Mouse (Mus musculus) spleen, adult 2 months (tissue): Measurements from ENCODE around the gene Rps6ka4.

ENCODE experiments used
- CTCF ChIP-seq: fragments of 200-500 bp; IDR thresholded peaks from 2 replicates; pipeline ENCODE4 v1.5.1; 2011; ENCODE audit warnings: mild to moderate bottlenecking, inconsistent platforms; ENCODE audit not compliant: insufficient read depth, insufficient read length, insufficient replicate concordance; ENCODE audit errors: extremely low read depth
- POLR2A ChIP-seq: fragments of 200-500 bp; IDR thresholded peaks from 2 replicates; pipeline ENCODE4 v1.6.1; 2011; ENCODE audit warnings: low read depth, low read length, inconsistent platforms

- TF ChIP-seq POLR2A (no peak), CTCF (no peak)
Observed at GRCm38 (mm10) chr19:6847841-6848517, 7.5 kb upstream of the Rps6ka4 start.
